Mouse (Mus musculus) G1E-ER4 (cell line): ENCODE data around the gene Gipc2. TPM values are rescaled to one million over a fixed set of nuclear protein-coding genes. Genes with fewer than 3 reads are reported as not detected.

Source experiments
- GATA1 ChIP-seq: IDR thresholded peaks from one replicate; pipeline ENCODE4 v1.8.0; 2012; ENCODE audit warnings: low read length, inconsistent platforms
- polyA plus RNA-seq: library from polyadenylated mRNA; stranded (reverse); fragments of >175 nt; gene quantifications from 2 replicates; pipeline ENCODE4 v1.2.3, GENCODE M21; 2012

Gipc2 gene
- polyA plus RNA-seq, 1 experiment = not detected

DNA sequence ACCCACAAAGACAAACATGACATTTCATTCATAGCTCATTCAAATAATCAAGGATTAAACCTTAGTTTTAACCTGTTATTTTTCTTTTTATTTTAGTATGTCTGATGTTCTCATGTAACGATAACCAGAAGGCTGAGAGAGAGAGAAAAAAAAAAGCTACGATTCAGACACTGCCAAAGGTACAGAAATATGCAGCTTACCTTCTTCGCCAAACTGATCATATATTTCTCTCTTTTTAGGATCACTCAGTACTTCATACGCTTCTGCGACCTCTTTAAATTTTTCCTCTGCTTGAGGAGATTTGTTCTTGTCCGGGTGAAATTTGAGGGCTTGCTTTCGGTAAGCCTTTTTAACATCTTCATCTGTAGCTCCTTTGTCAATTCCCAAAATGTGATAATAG is 27.1 kb upstream of the Gipc2 start:
- TF ChIP-seq GATA1 = no peak

DNA sequence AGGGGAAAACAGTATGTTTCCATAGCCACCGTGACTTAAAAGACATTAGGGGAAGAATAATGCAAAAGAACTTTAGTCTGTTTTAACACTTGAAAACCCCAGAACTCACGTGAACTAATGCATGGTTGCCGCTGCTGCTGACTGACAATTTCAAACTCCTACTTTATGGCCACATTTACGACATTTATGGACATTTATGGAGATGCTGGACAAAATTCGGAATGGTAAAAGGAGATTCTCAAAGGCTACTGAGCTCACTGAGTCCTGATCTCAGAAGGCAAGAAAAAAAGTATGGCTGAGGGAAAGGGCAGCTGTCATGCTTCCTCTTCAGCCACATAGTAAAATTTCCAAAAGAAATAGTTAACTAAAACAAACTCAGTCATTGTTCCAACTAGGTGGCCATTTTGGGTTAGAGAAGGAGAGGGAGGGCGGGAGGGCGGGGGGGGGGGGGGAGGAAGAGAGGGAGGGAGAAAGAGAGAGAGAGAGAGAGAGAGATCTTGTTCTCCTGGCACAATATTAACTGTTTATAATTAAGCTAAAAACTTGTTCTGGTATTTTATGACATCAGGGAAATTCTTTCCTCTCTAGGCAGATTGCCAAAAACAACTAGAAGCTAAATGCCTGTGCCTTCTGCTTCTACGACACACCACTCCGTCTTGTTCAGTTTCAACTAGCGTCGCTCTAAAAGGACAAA is 26.4 kb upstream of the Gipc2 start:
- TF ChIP-seq GATA1 = no peak

GRCm38 (mm10) chr3:152191791-152192237 is 25.8 kb upstream of the Gipc2 start:
- TF ChIP-seq GATA1 = no peak

DNA sequence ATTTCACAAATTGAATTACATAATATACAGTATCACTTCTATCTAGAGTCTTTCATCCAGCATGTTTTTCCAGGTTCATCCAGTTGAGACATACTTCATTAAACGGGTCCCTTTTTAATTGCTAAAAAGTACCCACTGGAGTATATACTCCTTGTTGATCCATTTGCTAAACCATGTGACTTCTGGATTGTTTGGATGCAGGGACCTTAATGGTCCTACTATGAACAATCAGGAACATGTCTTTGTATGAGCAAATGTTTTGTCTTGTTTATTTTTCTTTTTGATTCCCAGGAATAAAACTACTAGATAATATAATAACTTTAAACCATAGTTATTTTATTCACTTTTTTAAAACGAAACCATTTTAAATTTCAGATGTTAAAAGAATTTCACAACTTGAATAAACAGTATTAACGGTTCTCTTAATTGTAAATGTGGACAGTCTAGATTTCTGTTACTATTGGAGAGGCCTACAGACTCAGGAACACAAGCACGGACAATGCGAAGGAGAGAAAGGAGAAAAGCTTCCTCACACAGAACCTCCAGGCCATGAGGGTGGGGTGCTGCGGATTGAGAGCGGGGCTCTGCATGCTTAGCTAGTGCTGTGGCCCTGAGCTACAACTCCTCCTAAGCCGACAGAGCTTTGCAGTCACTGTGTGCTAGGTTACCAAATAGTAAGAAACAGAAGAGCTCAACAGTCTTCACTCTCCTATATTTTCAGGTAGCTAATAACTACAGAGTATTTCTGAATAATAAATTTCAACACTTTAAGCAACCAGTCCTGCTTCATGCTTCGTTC is 24.8 kb upstream of the Gipc2 start:
- TF ChIP-seq GATA1 = no peak

- TF ChIP-seq GATA1 = no peak
These were observed 23.3 kb upstream of the Gipc2 start for GRCm38 (mm10) chr3:152189306-152189705.

DNA sequence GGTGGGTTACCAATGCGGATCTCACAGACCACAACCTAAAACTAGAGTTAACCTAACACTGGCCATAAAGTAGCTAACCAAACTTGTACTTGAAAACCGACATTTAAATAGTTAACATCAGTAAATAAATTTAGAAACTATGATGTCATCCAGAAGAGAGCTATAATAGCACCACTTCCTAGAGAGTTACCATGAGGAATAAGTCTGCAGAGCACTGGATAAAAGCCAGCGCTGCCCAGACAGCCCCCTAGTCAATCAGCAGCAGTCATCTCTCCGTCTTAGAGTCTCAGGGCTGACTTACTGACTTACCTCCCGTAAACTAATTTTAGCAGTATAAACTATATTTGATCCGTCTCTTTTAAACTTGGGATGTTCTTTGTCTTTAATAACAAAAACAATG is 20.1 kb upstream of the Gipc2 start:
- no peak for TF ChIP-seq GATA1

DNA sequence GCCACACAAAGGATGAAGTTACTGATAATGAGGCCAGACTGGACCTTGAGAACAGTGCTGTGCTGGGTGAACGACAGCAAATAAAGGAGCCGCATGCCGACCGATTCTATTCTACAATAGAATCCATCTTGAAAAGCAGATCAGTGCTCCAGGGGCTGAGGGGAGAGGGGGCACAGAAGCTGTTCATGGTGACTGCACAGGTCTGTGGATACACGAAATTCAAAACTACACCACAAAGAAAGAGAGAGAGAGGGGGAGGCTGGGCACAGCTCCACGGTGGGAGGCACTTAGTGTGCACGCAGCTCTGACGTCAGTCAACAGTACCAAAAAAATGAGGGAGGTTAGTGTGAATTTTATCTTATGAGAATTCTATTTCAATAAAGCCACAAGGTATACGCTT is 17.5 kb upstream of the Gipc2 start:
- no peak for TF ChIP-seq GATA1

- no peak for TF ChIP-seq GATA1
These were observed 14.6 kb upstream of the Gipc2 start for GRCm38 (mm10) chr3:152180624-152181023.

- TF ChIP-seq GATA1 = no peak
These were observed 13.3 kb upstream of the Gipc2 start for GRCm38 (mm10) chr3:152179285-152179684.

DNA sequence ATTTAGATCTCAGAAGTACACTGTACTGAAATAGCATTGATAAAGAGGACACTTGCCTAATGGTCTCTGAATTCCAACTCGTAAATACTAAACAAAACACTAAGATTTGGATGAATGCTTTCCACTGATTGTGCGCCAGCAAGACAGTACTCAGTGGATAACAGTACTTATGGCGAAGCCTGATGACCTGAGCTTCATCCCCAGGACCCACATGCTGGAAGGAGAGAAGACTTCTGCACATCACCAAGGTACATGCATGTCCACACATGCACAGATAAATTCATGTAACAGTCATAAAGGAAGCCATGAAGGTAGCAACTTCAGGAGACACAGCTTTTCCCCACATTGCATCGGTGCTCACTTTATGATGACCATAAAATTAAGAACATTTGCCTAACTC is 12.8 kb upstream of the Gipc2 start:
- TF ChIP-seq GATA1 = no peak

DNA sequence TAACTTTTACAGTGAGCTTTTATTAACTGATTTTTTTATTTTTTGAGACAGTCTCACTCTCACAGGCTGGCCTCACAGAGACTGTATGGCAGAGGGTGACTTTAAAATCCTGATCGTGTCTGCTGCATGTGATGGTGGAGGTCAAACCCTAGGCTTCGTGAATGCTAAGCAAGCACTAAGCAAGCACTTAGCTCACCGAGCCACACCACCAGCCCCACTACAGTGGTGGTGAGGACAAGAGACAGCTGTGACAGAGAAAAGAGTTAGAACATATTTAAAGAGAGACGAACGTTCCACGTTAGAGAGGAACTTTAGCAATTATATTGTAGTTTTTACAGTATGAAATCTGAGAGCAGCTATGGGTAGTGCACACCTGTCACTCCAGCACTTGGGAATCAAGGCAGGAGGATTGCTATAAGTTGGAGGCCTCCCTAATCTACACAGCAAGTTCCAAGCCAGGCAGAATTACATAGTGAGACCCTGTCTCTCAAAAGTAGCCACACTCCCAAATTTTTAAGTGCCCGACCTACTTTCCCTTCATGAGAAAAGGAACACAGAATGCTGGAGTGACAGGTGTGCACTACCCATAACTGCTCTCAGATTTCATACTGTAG is 6.4 kb upstream of the Gipc2 start:
- no peak for TF ChIP-seq GATA1

DNA sequence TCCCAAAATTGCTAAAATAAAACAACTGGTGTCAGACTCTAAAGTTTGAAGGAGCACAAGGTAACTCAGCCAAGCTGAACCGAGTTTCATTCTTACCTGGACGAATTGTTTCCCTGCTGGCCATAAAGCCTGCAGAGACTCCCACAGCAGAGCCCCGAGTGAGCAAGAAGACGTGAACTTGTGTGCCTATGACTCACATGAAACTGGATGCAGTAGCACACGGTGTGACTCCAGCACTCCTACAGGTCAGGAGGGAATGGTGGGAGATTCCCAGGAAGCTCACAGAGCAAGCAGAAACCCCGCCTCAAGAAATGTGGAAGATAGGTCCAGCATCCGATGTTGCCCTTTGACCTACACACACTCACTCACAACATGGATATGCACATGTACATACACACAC is 5.8 kb upstream of the Gipc2 start:
- TF ChIP-seq GATA1 = no peak

DNA sequence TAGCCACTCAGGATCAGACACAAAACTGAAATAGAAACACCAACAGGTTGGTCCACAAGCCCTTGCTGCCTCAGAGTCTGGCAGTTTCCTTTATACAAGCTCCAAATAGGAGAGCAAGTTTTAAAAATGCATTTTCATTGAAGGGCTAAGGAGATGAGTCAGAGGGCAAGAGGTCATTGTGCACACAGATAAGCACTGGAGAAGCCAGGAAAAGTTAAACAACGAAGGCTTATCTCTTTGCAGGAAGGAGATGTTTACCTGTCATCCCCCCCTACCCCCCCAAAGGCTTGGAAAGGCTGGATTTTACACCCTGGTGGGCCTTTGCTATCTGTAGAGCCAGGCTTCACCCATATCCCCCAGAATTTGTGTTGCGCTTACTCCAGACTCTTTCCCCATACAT is 5.2 kb upstream of the Gipc2 start:
- TF ChIP-seq GATA1 = no peak

GRCm38 (mm10) chr3:152170407-152170806 is 4.4 kb upstream of the Gipc2 start:
- no peak for TF ChIP-seq GATA1

GRCm38 (mm10) chr3:152168007-152168406 is 2.0 kb upstream of the Gipc2 start:
- no peak for TF ChIP-seq GATA1

- no peak for TF ChIP-seq GATA1
These were observed 845 bp upstream of the Gipc2 start for GRCm38 (mm10) chr3:152166699-152167451.
